Mouse (Mus musculus) neural tube, embryonic 11.5 days (tissue): ENCODE data around the gene Reck. TPM values are rescaled to one million over a fixed set of nuclear protein-coding genes. Genes with fewer than 3 reads are reported as not detected.

Experiments used
- ATAC-seq: fragments of 200-750 bp; cut with Nextera tagmentation; 2 replicates; pipeline ENCODE4 v1.8.0; 2017; ENCODE audit warnings: moderate number of reproducible peaks, mild to moderate bottlenecking, moderate TSS enrichment, moderate library complexity; ENCODE audit not compliant: insufficient read depth, low FRiP score, low TSS enrichment
- DNase-seq: peaks from one replicate; pipeline ENCODE4 v3.0.0-alpha.2; 2015; ENCODE audit warnings: low spot score
- H3K27ac ChIP-seq: fragments of 300-500 bp; sonication (generic); 2 replicates; pipeline ENCODE4 v1.5.1; 2014; ENCODE audit warnings: low read depth, mild to moderate bottlenecking, low read length
- H3K27me3 ChIP-seq: fragments of 300-500 bp; sonication (generic); 2 replicates; pipeline ENCODE4 v1.6.1; 2014; ENCODE audit warnings: mild to moderate bottlenecking, low read length, mixed read lengths; ENCODE audit not compliant: control insufficient read depth, insufficient read depth
- H3K36me3 ChIP-seq: fragments of 300-500 bp; sonication (generic); 2 replicates; pipeline ENCODE4 v1.6.1; 2014; ENCODE audit warnings: mild to moderate bottlenecking, low read length, moderate library complexity, mixed read lengths; ENCODE audit not compliant: control insufficient read depth, insufficient read depth
- H3K4me1 ChIP-seq: fragments of 300-500 bp; sonication (generic); 2 replicates; pipeline ENCODE4 v1.6.1; 2014; ENCODE audit warnings: low read length, mixed read lengths; ENCODE audit not compliant: control insufficient read depth, insufficient read depth
- H3K4me2 ChIP-seq: fragments of 300-500 bp; sonication (generic); 2 replicates; pipeline ENCODE4 v1.6.1; 2014; ENCODE audit warnings: low read depth, mild to moderate bottlenecking, moderate library complexity
- H3K4me3 ChIP-seq: fragments of 300-500 bp; sonication (generic); 2 replicates; pipeline ENCODE4 v1.5.1; 2014; ENCODE audit warnings: low read depth, low read length
- H3K9ac ChIP-seq: fragments of 300-500 bp; sonication (generic); 2 replicates; pipeline ENCODE4 v1.6.1; 2014; ENCODE audit warnings: mild to moderate bottlenecking, low read length
- H3K9me3 ChIP-seq: fragments of 300-500 bp; sonication (generic); 2 replicates; pipeline ENCODE4 v1.6.1; 2016; ENCODE audit warnings: low read length; ENCODE audit not compliant: control insufficient read depth
- WGBS: fragments of 180-500 bp; shearing (Covaris S2); extraction: QIAGEN DNeasy Blood & Tissue Kit; methylation state at CpG from one replicate; pipeline ENCODE4 v1.1.7; 2014; 5-methylcytosine and 5-hydroxymethylcytosine counted together
- polyA plus RNA-seq: library from polyadenylated mRNA; unstranded; fragments of >200 nt; fragmentation: Nextera tagmentation; extraction: Ambion mirVana; gene quantifications from 2 replicates; pipeline ENCODE4 v1.2.1, GENCODE M21; 2014

The Reck gene
- polyA plus RNA-seq, 1 experiment from 2014 or later: 15.9 TPM

DNA sequence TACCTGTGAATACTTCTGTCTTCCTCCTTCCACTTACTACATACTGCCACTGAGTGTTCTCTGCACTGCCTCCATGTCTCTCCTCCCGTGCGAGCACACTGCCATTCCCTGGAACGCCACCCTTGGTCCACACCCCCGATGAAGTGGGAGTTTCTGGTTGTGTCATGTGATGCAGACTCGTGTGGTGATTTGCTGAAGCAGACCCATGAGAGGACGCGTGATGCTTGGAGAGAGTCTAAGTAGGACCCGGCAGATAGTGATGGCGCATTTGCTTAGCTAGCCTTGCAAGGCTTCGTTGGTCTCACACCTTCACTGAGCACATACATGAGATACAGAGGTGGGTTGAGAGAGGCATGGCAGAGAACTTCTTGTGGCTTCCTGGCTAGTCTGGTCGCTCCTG lies 117.7 kb downstream of the Reck start:
- no peak for ATAC-seq
- no peak overlapping the region for H3K4me2 ChIP-seq
- H3K36me3 ChIP-seq: no peaks in the 10 kb centered on the region
- no peaks in the 10 kb centered on the region for H3K4me1 ChIP-seq
- WGBS: 94% methylated on average over 11 of the region's 11 CpGs
- no peak overlapping the region for H3K9ac ChIP-seq
- no peaks in the 10 kb centered on the region for H3K27me3 ChIP-seq
- H3K4me3 ChIP-seq: no peak overlapping the region
- DNase-seq: no peak
- no peak overlapping the region for H3K27ac ChIP-seq
- no peaks in the 10 kb centered on the region for H3K9me3 ChIP-seq

DNA sequence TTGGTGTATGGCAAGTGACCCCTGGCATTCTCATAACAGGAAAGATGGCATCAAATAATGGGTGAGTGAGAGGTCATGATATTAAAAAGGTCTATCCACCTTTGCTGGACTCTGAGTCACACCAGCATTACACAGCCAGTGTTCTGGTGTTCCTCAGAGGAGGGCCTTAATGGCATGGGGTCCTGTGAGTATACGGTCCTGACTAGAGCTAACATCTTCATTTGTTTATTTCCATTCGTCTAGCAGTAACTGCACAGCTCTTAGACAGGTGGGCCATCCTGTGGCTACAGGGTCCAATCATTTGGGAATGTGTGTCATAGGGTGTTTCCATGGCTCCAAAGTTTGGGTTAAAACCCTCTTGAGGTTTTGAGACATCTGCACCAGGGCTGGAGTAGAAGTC lies 119.0 kb downstream of the Reck start:
- no peaks in the 10 kb centered on the region for H3K27me3 ChIP-seq
- no peak overlapping the region for H3K9ac ChIP-seq
- DNase-seq (no peak), ATAC-seq (no peak)
- no peak overlapping the region for H3K4me2 ChIP-seq
- no peaks in the 10 kb centered on the region for H3K36me3 ChIP-seq
- H3K4me1 ChIP-seq: no peaks in the 10 kb centered on the region
- no peaks in the 10 kb centered on the region for H3K9me3 ChIP-seq
- 67% methylated on average over 2 of the region's 2 CpGs for WGBS
- H3K4me3 ChIP-seq: no peak overlapping the region
- H3K27ac ChIP-seq: no peak overlapping the region

Other genes with a start within 250 kb of the Reck start
- 29.0 and 37.4 TPM in 2 replicates for gene Npr2, start 243.6 kb upstream of the Reck start, polyA plus RNA-seq
- 0.89 and 1.1 TPM in 2 replicates for gene Spag8, start 221.9 kb upstream of the Reck start, polyA plus RNA-seq
- 63.8 and 65.4 TPM in 2 replicates for gene Hint2, start 219.1 kb upstream of the Reck start, polyA plus RNA-seq
- 5.4 and 5.7 TPM in 2 replicates for gene Tmem8b, start 206.6 kb upstream of the Reck start, polyA plus RNA-seq
- gene Fam221b, start 206.4 kb upstream of the Reck start, polyA plus RNA-seq: 2.4 and 3.4 TPM in 2 replicates
- gene Olfr70, start 174.7 kb upstream of the Reck start, polyA plus RNA-seq: not detected in 2 replicates
- gene Olfr71, start 165.3 kb upstream of the Reck start, polyA plus RNA-seq: not detected in 2 replicates
- 0.22 TPM in 1 of 2 replicates, not detected in the other for gene Hrct1, start 148.3 kb upstream of the Reck start, polyA plus RNA-seq
- not detected in 2 replicates for gene Spaar, start 145.5 kb upstream of the Reck start, polyA plus RNA-seq
- not detected in 2 replicates for gene Olfr159, start 104.5 kb upstream of the Reck start, polyA plus RNA-seq
- not detected in 2 replicates for gene Olfr156, start 51.6 kb upstream of the Reck start, polyA plus RNA-seq
- gene Olfr157, start 35.3 kb upstream of the Reck start, polyA plus RNA-seq: not detected in 2 replicates
- not detected in 2 replicates for gene Olfr155, start 24.0 kb upstream of the Reck start, polyA plus RNA-seq
- 109 and 117 TPM in 2 replicates for gene Glipr2, start 81.9 kb downstream of the Reck start, polyA plus RNA-seq
- not detected in 2 replicates for gene Ccin, start 108.0 kb downstream of the Reck start, polyA plus RNA-seq
- 257 and 258 TPM in 2 replicates for gene Clta, start 128.9 kb downstream of the Reck start, polyA plus RNA-seq
- 22.3 and 23.2 TPM in 2 replicates for gene Gne, start 208.6 kb downstream of the Reck start, polyA plus RNA-seq